Mouse (Mus musculus) layer of hippocampus, adult 11-12 months (tissue): ENCODE results near the gene Eng.
A peak's percentile ranks its signal among the peaks of the same experiment; 100 is the strongest.

Experiments
- DNase-seq: peaks from one replicate; pipeline ENCODE4 v3.0.0; 2022; ENCODE audit warnings: low spot score

Gene Eng

GRCm38 (mm10) chr2:32646379-32647056 is at the start of gene Eng:
Eng (plus strand) TSS chr2:32646595.
- DNase-seq: no peak

DNA sequence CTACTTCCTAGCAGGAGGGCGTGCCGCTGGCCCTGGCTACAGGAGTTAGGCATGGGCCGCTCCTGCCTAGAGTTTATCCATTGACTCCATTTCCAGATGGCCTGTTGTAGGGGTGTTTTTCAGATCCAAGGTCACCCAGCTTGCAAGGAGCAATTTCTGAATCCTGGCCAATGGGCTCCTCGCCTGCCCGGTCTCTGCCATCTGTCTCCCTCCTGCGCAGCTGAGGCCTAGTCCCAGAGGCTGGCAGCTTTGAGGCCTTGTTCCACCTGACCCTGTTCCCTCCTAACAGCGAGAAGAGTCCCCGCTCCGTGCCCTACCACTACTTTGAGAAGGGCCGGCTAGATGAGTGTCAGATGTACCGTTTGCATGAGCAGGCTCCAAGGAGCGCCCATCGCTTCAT is 49.7 kb upstream of the Eng start:
- DNase-seq: no peak

DNA sequence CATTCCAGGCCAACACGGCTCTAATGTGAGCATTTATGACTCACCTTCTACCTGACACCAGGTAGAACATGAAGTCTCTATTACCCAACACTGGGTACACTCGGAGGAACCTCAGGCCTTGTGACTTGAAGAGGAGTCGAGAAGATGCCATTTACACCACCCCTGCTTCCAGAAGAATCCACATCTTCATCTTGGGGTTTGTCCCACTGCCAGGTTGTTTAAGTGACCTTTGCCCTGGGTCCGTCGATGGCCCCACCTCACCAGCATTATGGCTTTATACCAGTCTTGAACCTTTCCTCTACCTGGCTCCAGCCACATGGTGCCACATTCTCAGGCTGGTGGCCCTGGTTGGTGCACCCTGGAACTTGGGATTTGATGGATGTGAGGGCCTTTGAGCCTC is 49.1 kb upstream of the Eng start:
- DNase-seq: no peak

DNA sequence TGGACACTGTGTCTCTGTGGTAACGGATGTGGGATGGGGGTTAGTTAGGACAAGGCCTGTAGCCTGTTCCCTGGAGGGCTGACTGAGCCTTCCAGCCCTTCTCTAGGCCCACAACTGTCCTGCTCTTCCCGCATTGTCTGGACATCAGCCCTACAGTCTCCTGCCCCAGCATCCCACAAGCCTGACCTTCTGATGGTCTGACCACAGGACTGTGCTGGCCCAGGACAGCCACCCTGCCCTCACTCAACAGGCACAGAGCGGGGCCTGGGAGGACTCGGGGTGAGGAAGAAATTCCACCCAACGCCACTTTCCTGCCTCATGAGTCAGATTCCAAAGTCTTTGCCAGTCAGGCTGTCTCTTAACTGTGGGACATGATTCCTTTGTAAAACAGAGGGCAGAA is 48.7 kb upstream of the Eng start:
- no peak for DNase-seq

DNA sequence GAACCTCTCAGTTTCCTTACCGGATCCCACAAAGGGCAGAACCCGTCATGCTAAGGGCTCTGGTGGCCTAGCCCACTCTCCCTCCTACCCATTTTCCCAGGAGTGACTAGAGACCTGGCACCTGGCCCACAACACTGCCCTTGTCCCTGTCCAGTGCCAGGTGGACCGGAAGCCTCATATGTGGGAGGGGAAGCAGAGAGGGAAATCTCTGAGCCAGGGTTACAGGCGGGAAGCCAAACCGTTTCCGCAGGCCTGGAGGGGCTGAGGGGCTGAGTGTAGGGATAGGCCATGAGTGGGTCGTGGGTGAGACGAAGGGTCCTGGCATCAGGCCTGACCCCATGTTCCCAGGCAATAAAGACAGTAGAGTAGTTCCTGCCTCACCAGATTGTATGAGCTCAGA is 47.9 kb upstream of the Eng start:
- no peak for DNase-seq

DNA sequence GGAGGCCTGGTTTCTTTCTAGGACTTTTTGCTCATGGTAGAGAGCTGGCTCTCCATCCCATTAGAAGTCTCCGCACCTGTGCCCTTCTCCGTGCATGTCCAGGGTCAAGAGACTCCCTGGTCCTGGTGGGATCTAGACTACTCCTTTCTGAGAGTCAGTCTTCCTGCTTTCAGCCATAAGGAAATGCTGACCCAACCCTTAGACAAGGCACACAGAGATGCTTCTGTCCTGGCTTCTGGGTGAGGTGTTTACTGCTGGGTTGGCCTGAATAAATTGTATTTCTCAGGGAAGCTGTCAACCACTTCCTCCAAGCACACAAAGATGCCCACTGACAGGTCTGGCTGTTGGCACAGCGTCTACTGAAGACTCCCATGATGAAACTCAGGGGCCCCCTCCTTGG is 47.0 kb upstream of the Eng start, which contains the start of gene St6galnac6:
St6galnac6 (plus strand) TSS at position 301 of the 400 bp plus-strand sequence.
- no peak for DNase-seq

DNA sequence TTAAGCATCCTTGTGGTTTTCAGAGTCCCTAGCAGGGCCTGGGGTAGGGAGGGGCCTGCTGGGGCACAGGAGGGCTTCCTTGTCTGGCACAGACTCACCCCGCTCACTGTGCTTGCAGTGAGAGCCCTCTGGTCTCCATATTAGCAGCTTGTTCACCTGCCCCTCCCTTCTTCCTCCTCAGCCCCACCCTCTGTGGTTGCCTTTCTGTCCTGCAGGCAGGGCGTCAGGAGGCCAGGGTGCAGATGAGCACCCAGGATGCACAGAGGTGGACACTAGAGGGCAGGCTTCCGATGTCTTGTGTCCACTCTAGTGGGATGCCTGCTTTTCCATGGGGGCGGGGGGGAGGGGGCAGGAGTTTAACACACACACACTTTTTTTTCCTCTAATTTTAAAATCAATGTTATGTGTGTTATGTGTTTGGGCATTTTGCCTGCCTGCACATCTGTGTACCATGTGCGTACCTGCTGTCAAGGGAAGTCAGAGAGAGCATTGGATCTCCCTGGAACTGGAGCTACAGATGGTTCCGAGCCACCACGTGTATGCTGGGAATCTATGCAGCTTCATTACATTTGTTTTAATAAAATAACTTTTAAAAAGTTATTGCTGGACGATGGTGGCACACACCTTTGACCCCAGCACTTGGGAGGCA is 44.9 kb upstream of the Eng start:
- DNase-seq: no peak

DNA sequence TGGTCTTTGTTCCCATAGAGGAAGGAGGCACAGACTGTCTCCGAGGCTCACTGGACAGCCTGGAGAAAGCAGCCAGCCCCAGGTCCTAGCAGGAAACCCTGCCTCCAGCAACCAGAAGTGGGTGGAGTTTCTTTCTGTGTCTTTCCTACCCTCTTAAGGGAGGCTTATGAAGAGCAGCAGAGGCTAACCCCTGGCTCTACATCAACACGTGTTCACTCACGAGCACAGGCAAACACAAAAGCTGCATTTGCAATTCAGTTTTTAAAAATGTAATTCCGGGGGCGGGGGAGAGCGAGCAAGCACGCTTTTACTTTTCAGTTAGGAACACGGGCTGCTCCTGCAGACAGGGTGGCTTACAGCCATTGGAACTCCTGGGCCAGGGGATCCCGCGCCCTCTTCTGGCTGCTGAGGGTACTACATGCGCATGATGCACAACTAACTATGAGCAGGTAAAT is 43.8 kb upstream of the Eng start:
- DNase-seq: peak; percentile 90

DNA sequence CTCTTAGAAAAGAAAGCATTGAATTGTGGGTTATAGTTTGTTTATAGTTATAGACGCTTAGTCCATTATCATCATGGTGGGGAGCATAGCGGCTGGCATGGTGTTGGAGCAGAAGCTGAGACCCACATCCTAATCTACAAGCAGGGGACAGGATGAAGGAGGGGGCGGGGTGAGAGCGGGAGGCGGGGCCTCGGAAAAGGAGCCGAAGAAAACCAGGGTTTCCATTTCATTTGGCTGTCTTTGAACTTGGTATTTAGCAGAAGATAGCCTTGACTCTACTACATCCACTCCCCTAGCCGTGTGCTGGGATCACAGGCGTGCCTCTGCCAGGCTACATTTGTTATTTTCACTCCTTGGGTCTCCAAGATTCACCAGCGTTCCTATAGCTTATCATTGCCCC is 41.8 kb upstream of the Eng start:
- DNase-seq: no peak

- peak; percentile 82 for DNase-seq
These were observed 39.9 kb upstream of the Eng start for GRCm38 (mm10) chr2:32606161-32607142.

GRCm38 (mm10) chr2:32607262-32607947 is 39.0 kb upstream of the Eng start:
- peak; percentile 54 for DNase-seq

DNA sequence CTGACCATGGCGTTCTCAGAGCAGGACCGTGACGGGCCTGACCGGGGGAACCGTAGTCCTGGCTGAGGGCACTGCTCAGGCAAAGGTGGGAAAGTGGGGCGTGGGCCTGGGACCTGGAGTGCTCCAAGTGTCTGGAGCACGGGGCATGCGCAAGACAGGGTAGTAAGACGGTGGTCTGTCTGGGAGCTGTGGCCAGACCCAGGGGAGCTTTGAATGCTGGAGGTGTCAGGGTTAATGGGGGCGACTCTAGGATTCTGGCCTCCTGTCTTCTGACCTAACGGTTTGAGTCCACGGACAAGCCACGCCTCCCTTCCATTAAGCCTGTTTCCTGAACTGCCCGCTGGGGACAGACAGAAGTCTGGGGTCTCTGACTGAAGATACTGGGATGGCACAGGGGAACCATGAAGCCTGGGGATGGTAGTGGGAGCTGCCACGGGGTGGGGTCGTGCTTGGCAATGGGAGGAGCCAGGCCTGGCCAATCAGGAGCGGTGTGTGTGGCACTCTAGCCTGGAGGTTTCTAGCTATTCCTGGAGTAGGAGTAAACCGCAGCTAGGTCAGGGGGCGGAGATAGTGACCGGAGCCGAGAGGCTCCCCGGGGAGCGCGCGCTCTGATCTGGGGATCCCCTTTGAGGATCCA is 38.1 kb upstream of the Eng start:
- peak; percentile 54 for DNase-seq

- DNase-seq: no peak
These were observed 37.5 kb upstream of the Eng start for GRCm38 (mm10) chr2:32608778-32609435.

GRCm38 (mm10) chr2:32610610-32611229 is 35.7 kb upstream of the Eng start:
- DNase-seq: peak; percentile 58

- no peak for DNase-seq
These were observed 34.1 kb upstream of the Eng start for GRCm38 (mm10) chr2:32612274-32612673.

DNA sequence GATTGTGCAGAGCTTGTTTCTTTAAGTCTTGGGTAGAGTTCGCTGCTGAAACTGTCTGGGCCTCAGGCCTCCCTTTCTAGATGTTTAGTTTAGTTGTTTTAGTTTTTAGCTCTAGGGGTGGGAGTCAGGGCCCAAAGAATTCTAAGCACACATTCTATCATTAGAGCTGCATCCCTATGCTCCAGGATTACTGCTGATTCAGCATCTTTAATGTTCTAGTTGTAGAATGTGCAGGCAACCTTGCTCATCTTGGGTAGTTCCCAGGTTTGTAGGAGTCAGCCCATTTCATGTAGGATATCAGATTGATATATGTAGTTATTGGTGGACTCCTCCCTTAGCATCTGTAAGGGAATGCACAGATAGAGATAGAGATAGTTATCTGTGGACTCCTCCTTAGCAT is 29.3 kb upstream of the Eng start:
- DNase-seq: no peak

- no peak for DNase-seq
These were observed 28.8 kb upstream of the Eng start for GRCm38 (mm10) chr2:32617601-32618000.

DNA sequence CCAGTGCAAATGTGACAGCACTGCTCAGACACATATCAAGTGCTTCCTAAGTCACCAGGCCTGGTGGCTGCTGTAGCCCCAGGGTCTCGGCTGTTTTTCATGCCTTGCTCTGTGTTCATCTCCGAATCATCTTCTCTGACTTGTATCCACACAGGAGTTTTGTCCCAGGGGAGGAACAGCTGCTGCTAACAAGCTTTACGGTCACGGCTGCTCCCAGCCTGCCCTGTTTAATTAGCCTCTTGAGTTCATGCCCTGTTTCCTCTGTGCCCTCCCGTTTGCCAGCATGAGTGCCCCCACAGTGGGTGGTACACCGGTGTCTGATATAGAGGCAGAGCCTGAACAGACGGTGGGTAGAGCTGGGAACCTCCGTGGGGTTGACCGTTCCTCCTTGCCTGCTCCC is 28.3 kb upstream of the Eng start:
- no peak for DNase-seq

DNA sequence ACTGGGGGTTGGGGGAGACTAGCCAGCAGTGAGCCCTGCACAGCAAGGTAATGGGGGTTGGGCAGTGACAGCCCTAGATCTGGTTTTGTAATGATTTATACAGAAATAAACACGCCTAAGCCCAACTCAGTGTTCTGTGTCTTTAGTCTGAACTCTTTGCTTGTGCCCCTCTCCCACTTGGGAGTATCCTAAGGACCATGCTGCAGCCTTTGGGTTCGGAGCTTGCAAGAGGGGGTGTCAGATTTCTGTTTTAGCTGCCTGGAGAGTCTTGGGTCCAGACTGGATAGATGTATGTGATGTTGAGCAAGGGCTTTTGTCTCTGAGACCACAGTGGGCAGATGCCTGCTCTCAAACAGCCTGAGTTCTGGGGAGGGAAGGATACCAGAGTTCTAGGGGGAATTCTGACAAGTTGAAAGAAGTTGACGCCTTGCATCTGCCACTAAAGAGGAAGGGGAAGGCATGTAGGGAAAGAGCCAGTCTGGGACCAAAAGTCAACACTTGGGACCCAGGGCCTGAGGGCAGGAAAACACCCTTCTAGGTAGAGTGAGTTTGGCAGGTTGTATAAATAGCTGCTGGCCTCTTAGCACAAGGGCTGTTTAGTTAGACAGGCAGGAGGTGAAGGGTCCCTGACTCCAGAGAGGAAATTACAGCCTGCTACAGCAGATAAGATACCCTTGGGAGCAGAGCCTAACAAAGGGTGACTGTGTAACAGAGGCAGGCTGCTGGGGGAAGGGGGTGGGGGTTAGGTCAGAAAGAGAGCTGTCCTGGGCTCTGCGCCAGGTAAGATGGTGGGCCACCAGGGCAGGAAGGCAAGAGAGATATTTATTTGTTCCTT is 25.5 kb upstream of the Eng start:
- no peak for DNase-seq

DNA sequence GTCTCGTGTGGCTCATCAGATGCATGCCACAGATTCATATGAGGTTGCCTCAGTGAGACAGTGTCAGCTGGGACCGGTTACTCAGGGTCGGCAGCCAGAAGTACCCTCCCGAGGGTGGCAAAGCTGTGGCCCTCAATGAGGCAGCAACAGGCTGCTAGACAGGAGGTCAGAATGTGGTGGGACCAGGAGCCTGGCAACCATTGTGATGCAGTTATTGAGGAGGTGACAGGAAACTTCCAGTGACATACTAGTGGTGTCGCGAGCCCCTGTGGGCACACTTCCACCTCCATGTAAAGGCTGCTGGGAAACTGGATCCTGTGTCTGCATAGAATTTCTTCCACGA is 24.9 kb upstream of the Eng start, which contains the start of gene Ak1:
Ak1 (plus strand) TSS at position 242 of the 343 bp plus-strand sequence.
- DNase-seq: no peak
